Mouse (Mus musculus): Measurements from ENCODE around the gene Areg.

Areg gene

DNA sequence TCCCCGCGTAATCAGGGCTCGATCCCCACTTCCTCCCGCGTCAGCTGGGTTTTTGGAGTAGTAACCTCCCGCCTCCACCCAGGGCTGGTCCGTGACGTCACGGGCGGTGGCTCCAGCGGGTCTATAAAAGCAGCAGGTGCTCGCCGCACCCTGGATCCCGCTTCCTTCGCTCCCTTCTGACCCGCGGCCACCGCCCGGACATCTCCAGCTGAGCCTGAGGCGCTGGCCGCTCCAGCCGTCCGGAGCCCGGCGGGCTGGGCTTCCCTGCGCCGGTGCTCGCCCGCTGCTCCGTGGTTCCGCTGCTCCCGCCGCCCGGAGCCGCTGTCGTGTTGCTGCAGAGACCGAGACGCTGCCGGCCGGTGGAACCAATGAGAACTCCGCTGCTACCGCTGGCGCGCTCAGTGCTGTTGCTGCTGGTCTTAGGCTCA is at the start of gene Areg:
TSS of gene Areg (plus strand) at position 154 of the 428 bp plus-strand sequence.
- DNase-seq = peak; percentile 57

DNA sequence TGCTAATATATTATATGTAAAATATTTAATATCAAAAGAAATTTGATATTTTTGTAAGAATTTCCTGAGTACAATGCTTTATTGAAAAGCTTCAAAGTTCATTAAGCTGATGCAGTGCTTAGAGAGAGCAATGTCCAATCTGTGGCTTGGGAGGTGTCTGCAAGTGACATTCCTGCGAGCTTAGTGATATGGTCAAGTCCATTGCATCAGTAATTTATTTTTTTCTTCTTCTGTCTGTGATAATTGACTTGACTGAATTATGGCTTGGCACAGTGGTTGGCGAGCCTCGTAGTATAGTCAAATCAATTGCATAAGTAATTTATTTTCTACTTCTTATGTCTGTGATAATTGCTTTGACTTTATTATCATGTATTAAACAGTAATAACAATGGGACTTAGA is 49.1 kb upstream of the Areg start:
- DNase-seq = no peak

DNA sequence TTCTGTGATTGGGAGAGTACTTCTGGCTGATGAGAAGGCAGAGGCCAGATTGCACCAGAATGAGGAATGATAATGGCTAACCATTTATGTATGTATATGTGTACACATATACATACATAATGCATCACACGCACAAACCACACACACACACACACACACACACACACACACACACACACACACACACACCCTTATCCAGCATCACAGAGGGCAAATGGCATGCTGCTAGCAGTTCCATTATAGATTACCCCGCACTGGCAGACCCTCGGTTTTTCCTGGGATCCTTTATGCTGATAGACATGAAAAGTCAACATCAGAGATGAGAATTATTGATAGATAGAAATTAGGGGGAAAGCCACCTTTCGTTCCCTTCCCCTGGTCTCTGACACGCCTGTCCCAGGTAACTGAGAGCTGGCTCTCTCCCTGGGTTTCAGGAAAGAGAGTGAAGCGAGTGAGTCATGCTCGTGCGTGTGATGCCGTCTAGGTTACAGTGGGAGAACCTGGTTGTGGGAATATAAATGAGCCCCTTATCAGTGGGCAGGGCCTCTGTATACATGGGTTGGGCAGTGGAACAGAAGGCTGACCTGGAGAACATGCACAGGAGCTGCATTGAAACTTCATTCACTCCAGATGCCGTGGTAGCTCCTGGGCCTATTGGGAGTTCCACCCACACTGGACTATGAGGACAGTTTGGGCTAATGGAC is 41.3 kb upstream of the Areg start:
- DNase-seq = no peak

DNA sequence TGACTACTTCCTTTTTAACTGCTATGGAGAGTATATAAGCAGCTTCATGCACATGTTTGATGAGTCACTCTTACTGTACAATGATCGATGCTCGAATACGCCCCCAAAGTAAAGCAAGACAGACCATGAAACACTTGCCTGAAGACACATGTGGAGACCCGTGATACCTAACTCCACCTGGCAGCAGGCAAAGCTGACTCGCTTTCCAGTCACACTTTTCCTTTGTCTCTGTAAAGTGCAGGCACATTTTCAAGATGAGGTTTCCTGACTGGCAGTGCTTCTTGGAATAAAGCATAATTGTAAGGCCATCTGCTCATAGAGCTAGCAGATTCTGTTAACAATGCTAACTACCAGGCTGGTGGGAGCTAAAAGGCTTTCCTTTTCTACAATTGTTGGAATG is 37.7 kb upstream of the Areg start:
- DNase-seq = no peak

- peak; percentile 12 for DNase-seq
Observed at GRCm38 (mm10) chr5:91103943-91104665, 35.3 kb upstream of the Areg start.

DNA sequence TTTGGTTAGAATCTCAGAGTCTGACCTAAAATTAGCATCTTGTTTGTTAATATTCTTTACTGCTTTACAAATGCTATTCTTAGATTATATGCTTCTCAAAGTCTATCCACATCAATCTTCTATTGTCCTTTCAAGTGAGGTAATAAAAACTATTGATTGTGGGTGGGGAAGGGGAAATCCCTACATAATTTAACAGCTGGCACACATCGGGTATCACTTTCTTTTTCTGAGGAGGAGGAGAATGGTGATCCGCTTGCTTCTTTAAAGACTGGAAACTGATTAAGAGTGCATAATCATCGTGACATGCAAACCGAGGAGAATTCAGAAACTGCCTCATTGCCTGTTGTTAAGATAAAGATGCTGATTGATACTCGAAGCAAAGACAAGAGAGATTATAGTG is 33.2 kb upstream of the Areg start:
- no peak for DNase-seq

DNA sequence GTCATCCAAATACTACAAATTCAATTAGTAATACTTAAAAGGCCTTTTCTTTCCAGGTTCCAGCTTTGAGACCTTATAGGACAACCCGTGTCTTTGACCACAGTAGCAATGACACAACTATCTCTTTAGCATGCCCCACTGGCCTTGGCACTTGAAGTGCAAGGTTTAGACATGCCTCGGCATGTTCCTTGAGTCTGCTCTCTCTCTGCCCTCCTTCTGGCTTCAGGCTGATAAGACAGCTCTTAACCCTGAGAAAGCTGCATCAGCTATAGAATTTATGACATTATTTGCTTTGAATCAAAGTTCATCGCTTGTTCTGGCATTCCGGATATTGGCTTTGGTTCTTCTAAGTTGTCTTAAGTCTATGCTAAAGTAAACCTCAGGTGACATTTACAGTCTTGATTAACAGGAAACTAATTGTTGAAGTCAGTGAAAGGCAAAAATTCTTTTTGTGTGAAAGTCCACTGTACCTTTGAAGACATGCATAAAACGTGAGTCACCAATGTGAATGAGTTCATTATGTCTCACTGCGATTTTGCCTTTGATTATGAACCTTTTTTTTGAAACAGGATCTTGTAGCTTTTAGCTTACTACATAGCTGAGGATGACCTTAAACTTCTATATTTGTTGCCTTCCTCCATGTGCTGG is 29.3 kb upstream of the Areg start:
- no peak for DNase-seq

DNA sequence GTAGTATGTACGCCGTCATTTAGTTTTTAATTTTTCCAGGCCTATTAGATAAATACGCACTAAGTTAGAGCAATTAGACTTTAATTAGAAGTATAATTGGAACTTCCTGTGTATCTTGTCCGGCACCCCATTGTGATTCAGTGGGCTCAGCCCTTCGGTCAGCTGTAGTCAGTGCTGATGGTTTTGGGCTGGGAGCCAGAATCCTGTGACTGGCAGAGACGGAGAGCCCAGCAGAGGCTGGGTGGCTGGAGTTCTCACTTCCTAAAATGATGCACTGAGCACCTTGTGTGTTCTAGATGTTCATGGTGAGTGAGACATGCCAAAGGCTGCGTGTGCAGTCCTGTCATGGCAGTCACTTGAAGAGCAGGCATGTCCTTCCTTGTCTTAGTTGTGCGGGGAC is 28.4 kb upstream of the Areg start:
- peak; percentile 7 for DNase-seq

GRCm38 (mm10) chr5:91113967-91114366 is 25.4 kb upstream of the Areg start:
- DNase-seq = no peak

GRCm38 (mm10) chr5:91114574-91114973 is 24.8 kb upstream of the Areg start:
- DNase-seq = no peak

GRCm38 (mm10) chr5:91118618-91119017 is 20.8 kb upstream of the Areg start:
- DNase-seq = no peak

- DNase-seq = no peak
Observed at GRCm38 (mm10) chr5:91123404-91123803, 16.0 kb upstream of the Areg start.

- DNase-seq = no peak
Observed at GRCm38 (mm10) chr5:91124140-91124539, 15.3 kb upstream of the Areg start.

DNA sequence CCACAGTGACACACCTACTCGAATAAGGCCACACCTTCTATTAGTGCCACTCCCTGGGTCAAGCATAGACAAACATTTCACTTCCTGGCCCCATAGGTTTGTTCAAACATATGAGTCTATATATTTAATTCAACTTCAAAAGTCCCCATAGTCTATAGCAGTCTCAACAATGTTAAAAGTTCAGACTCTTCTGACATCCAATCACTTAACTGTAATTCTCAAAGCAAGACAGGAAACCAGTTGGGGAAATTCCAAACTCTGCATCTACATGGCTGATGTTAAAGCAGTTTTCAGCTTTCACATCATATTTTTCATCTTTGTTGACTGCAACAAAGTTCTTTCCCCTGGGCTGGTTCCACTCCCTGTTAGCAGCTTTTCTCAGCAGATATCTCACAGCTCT is 12.8 kb upstream of the Areg start:
- DNase-seq = no peak

DNA sequence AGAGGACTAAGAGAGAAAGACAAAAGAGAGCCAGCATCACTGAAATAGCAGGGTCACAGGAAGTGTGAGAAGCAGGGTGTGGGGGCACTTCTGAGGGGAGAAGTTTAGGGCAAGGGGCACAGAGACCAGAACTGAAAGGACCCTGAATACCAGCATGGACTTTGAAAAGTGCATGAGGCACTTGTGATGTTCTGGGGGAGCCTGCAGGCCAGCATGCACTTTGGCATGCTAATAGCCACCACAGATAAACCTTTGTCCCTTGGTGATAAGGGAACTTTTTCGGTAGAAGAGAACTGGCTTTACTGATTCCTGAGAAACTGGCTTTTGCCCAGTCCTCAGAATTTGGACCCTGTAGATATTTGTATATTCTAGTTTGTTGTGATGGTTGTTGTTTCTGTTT is 4.4 kb upstream of the Areg start:
- DNase-seq = no peak

- DNase-seq = no peak
Observed at GRCm38 (mm10) chr5:91138970-91139369, 429 bp upstream of the Areg start.

GRCm38 (mm10) chr5:91140896-91141448 is 1.6 kb downstream of the Areg start:
- no peak for DNase-seq

GRCm38 (mm10) chr5:91144971-91145370 is 5.6 kb downstream of the Areg start:
- DNase-seq = no peak

DNA sequence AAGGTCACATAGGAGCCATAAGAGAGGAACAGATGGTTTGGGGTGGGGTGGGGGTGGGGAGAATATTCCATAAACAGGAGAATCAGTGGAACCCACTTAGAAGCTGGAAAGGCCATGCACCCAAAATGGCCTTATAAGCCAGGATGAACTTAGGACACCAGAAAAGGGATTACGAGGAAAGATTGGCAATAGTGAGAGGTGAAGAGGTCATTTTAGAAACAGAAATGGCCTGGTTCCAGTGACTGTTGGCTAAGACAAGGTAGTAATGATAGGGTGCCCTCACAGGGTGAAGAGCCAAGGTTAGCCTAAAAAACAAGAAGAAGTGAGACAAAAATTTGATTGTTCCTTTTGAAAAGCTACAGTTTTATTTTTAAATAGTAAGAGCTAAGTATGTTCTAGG is 7.6 kb downstream of the Areg start:
- DNase-seq = no peak

DNA sequence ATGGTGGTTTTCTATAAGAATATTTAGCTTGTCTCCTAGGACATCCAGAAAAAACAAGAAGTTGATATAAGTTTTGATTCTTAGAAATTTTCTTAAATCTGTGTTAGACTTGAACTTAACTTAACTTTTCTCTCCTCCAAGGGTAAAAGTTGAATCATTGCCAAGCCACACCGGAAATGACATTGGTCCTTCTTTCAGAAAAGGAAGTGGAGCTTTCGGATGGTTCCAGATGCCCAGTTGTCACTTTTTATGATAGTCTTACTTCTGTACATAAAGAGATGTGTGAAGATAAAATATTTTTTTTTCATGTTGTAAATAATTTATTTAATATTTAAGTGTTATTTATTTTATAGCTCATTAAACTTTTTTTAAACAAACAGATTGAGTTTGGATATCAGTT is 8.7 kb downstream of the Areg start:
- DNase-seq = no peak

GRCm38 (mm10) chr5:91156677-91157076 is 17.3 kb downstream of the Areg start:
- DNase-seq = no peak

- no peak for DNase-seq
Observed at GRCm38 (mm10) chr5:91157169-91157568, 17.8 kb downstream of the Areg start.

GRCm38 (mm10) chr5:91162787-91163186 is 23.4 kb downstream of the Areg start:
- DNase-seq = no peak

DNA sequence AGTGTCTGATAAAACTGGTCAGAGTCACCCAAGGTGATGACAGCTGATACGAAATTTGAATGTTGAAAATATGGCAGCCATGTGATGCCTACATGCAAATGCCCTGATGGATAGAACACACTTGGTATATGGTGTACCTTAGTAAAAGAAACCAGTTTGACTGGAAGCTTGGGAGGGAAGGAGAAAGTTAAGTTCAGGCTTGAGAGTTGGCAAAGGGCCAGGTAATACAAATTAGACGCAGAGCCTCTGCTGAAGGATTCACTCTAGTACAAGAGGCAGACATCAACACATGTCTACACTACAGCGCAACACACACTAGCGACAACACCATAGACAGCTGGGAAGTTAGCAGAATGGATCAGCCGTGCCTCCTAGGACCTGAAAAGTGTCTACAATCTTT is 27.2 kb downstream of the Areg start:
- DNase-seq = no peak

All from kidney, postnatal 14 days (tissue).